Mouse (Mus musculus) liver, embryonic 13.5 days (tissue): Measurements from ENCODE around the gene Tsr3. TPM values are rescaled to one million over a fixed set of nuclear protein-coding genes. Genes with fewer than 3 reads are reported as not detected.
A peak's percentile ranks its signal among the peaks of the same experiment; 100 is the strongest.

Experiments used
- ATAC-seq: fragments of 200-750 bp; cut with Nextera tagmentation; 2 replicates; pipeline ENCODE4 v1.8.0; 2017; ENCODE audit warnings: low read depth, mild to moderate bottlenecking, moderate number of reproducible peaks, moderate library complexity
- DNase-seq: peaks from one replicate; pipeline ENCODE4 v3.0.0; 2022
- H3K27ac ChIP-seq: fragments of 300-500 bp; sonication (generic); 2 replicates; pipeline ENCODE4 v1.5.1; 2015; ENCODE audit warnings: moderate library complexity, mild to moderate bottlenecking, inconsistent platforms
- H3K27me3 ChIP-seq: fragments of 300-500 bp; sonication (generic); 2 replicates; pipeline ENCODE4 v1.6.1; 2015; ENCODE audit warnings: mild to moderate bottlenecking, inconsistent platforms
- H3K36me3 ChIP-seq: fragments of 300-500 bp; sonication (generic); 2 replicates; pipeline ENCODE4 v1.6.1; 2015; ENCODE audit warnings: mild to moderate bottlenecking, inconsistent platforms
- H3K4me1 ChIP-seq: fragments of 300-500 bp; sonication (generic); replicated peaks from 2 replicates; pipeline ENCODE4 v1.6.1; 2015; ENCODE audit warnings: inconsistent platforms
- H3K4me2 ChIP-seq: fragments of 300-500 bp; sonication (generic); 2 replicates; pipeline ENCODE4 v1.6.1; 2015; ENCODE audit warnings: inconsistent platforms, mild to moderate bottlenecking, moderate library complexity
- H3K4me3 ChIP-seq: fragments of 300-500 bp; sonication (generic); replicated peaks from 2 replicates; pipeline ENCODE4 v1.5.1; 2015; ENCODE audit warnings: mild to moderate bottlenecking, inconsistent platforms
- H3K9ac ChIP-seq: fragments of 300-500 bp; sonication (generic); 2 replicates; pipeline ENCODE4 v1.6.1; 2015; ENCODE audit warnings: mild to moderate bottlenecking, inconsistent platforms
- H3K9me3 ChIP-seq: fragments of 300-500 bp; sonication (generic); replicated peaks from 2 replicates; pipeline ENCODE4 v1.6.1; 2016; ENCODE audit warnings: inconsistent platforms
- WGBS: fragments of 180-500 bp; shearing (Covaris S2); methylation state at CpG from one replicate; pipeline ENCODE4 v1.1.7; 2015; ENCODE audit not compliant: insufficient replicate concordance; 5-methylcytosine and 5-hydroxymethylcytosine counted together
- polyA plus RNA-seq: library from polyadenylated mRNA; unstranded; fragments of >200 nt; fragmentation: Nextera tagmentation; extraction: Ambion mirVana; gene quantifications from 2 replicates; pipeline ENCODE4 v1.2.1, GENCODE M21; 2015

The Tsr3 gene
- polyA plus RNA-seq, 1 experiment from 2014 or later, result 24.2 TPM

DNA sequence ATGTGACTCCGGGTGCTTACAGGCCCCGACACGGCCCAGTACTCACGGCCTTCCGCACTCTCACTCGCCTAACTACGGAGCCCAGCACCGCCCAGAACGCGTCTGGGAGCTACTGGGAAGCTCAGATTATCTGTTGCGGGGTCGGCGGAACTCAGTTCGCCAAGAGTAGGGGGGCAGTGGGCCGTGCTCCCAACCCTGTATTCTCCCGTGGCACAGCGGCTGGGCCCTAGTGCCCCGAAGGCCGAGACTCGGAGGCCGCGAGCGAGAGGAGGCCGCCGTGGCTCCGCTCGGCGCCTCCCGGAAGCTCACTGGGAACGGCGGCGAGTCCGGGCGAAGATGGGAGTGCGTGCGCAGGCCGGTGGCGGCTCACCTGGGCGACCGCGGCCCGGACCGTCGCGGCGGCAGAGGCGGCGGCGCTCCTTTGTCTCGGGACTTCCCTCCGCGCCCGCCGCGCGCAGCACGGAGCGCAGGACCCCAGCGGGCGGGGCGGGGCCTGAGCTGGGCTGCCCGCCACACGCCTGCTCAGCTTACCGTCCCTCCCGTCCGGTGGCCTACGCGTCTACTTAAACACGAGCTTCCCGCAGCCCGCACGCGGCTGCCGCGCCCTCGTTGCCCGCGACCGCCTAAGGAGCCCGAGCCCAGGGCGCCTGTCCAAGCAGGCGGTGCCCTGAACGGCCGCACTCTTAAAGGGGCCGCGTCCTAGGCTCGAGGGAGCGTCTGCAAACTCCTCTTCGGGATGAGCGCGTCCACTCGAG, 33.2 kb downstream of the Tsr3 start:
- peak; percentile 84 for DNase-seq
- Histone ChIP-seq H3K9me3 (no peaks in the 10 kb centered on the region), H3K4me1 (peaks cover 47% of the 10 kb centered on the region), H3K9ac (peak overlapping the region; percentile 99), H3K27me3 (no peaks in the 10 kb centered on the region), H3K36me3 (peaks cover 38% of the 10 kb centered on the region), H3K4me2 (peak overlapping the region; percentile 95), H3K27ac (peak overlapping the region; percentile 94), H3K4me3 (peak overlapping the region; percentile 100)
- peak; percentile 83 for ATAC-seq
- WGBS, result under 1% methylated on average over 85 of the region's 92 CpGs

DNA sequence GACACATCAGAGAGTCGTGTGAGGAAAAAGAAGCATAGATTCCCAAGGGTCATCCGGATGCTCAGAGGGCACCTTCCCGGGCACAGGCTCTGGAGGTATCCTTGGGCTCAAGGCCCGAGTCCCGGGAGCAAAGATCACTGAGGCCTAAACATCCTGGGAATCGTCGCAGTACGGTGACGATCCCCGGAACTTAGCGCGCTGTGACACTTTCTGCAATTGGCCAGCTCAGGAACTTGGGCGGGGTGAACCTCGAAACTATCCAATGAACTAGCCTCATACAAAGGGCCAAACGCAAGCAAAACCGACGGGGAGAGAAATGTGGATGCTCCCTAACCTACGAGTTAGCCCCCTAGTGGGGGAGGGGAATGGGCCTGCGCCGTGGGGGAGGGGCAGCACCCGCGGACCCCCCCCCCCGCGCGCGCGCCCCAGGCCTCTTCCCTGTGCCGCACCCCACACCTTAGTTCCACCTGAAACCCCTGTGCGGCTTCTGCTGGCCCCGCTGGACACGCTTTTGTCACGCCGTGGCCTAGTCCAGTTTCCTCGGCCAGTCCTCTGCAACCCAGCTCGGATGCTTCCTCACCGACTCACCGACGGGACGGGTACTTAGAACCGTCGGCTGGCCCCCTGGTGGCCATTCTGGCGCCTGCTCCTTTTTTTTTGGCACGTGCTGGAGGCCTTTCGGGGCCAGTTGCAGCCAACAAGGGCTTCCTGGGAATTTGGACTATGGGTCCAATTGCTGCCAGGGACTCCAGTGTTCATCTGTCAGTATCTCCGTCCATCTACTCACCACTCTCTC, 33.9 kb downstream of the Tsr3 start:
- under 1% methylated on average over 45 of the region's 45 CpGs for WGBS
- peak; percentile 80 for ATAC-seq
- H3K9me3 ChIP-seq, result no peaks in the 10 kb centered on the region

DNA sequence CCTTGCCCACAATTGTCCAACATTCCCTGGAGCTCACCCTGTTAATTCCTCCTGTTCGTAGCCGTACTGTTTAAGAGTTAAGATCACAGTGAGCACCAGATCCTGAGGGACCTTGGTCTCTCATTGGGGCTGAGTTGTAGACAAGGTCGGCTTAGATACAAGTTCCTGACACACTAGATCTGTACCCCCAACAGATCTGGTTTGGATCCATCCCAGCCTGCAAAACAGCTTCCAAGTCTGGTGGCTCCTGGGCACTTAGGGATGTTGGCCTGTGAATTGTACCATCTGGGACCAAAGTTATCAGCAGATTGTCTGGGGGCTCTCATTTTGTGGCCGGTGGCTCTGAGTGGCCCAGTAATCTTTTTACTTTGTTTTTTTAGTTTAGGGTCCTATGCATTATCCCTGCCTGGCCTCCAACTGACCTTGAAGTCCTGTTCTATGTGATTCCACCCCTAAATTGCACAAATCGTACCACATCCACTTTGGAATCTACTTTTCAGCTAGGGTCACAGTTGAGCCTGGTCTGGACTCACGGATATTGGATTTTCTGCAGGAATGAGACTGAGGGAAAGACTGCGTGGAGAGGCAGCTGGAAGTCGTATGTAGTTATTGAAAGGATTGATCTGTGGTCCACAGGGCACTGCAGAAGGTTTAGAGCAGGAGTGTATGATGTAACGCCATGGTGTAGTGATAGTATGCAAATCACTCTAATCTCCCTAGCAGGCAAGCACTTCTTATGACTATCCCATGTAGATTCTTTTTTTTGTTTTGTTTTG, 34.8 kb downstream of the Tsr3 start, which contains the start of gene Ube2i:
Gene Ube2i, minus strand, starts transcription at position 52 of the 776 bp plus-strand sequence.
- Histone ChIP-seq H3K36me3 (peaks cover 22% of the 10 kb centered on the region), H3K9ac (peak within 1 kb of the TSS; percentile 99), H3K27me3 (peaks cover 10% of the 10 kb centered on the region; the same call in 1 of the 2 replicates), H3K9me3 (no peaks in the 10 kb centered on the region), H3K4me2 (peak within 1 kb of the TSS; percentile 95), H3K27ac (peak within 1 kb of the TSS; percentile 94), H3K4me1 (peaks cover 41% of the 10 kb centered on the region), H3K4me3 (peak within 1 kb of the TSS; percentile 100)
- DNase-seq (no peak), ATAC-seq (no peak)
- WGBS, result 64% methylated on average over 9 of the region's 9 CpGs

More for the DNA sequence above, 33.9 kb downstream of the Tsr3 start:
- Histone ChIP-seq H3K4me3 (peak overlapping the region; percentile 100), H3K27ac (peak overlapping the region; percentile 94), H3K36me3 (peaks cover 30% of the 10 kb centered on the region), H3K4me1 (peaks cover 47% of the 10 kb centered on the region), H3K4me2 (peak overlapping the region; percentile 95), H3K9ac (peak overlapping the region; percentile 99), H3K27me3 (peaks cover 5% of the 10 kb centered on the region; the same call in 1 of the 2 replicates)
- peak; percentile 92 for DNase-seq

DNA sequence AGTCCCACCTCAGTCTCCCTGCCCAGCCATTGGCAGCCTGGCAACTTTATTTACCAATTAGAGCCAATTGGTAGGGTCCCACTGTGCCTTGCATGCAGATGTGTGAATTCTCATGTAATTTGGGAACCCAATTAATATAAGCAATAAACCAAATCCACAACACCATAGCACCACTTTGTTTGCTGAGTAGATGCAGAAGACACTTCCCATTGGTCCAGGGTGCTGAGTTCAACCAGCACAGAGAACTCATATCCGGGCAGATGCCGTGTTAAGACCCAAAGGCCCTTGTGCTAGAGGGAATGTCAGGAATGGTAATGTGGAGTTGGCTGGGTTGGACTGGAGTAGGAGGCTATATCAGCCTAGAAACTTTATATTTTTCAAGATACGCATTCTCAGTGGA, 35.9 kb downstream of the Tsr3 start:
- peaks cover 11% of the 10 kb centered on the region for H3K36me3 ChIP-seq
- H3K27me3 ChIP-seq, result peaks cover 10% of the 10 kb centered on the region; the same call in 1 of the 2 replicates
- 89% methylated on average over 3 of the region's 3 CpGs for WGBS
- no peak overlapping the region for H3K9ac ChIP-seq
- no peak overlapping the region for H3K4me3 ChIP-seq
- DNase-seq (no peak), ATAC-seq (no peak)
- no peak overlapping the region for H3K4me2 ChIP-seq
- no peaks in the 10 kb centered on the region for H3K9me3 ChIP-seq
- H3K4me1 ChIP-seq, result peaks cover 30% of the 10 kb centered on the region
- no peak overlapping the region for H3K27ac ChIP-seq

DNA sequence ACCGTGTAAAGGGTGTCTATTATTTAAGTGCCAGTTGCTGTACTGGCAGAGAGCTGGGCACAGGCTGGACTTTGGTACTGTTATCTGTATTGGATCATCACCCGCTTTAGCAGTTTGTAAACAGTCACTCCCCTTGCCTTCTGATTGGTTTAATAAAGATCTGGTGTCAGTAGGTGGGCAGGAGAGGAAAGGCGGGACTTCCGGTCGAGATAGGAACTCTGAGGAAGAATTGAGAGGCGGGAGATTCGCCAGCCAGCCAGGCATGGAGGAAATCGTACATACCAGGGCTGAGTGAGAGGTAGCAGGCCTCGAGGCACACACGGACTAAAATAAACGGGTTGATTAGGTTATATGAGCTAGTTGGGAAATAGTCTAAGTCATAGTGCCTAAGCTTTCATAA, 42.2 kb downstream of the Tsr3 start:
- Histone ChIP-seq H3K27me3 (peaks cover 10% of the 10 kb centered on the region; the same call in 1 of the 2 replicates), H3K27ac (0 out of 2 replicates have a peak overlapping the region, but pooled peaks have one; percentile 16), H3K9ac (peak overlapping the region; percentile 30; the same call in 1 of the 2 replicates), H3K4me1 (peaks cover 11% of the 10 kb centered on the region), H3K4me2 (peak overlapping the region; percentile 47), H3K4me3 (peak overlapping the region; percentile 13; the same call in 1 of the 2 replicates), H3K36me3 (no peaks in the 10 kb centered on the region), H3K9me3 (no peaks in the 10 kb centered on the region)
- DNase-seq (peak; percentile 63), ATAC-seq (peak; percentile 84)
- 18% methylated on average over 11 of the region's 11 CpGs for WGBS

DNA sequence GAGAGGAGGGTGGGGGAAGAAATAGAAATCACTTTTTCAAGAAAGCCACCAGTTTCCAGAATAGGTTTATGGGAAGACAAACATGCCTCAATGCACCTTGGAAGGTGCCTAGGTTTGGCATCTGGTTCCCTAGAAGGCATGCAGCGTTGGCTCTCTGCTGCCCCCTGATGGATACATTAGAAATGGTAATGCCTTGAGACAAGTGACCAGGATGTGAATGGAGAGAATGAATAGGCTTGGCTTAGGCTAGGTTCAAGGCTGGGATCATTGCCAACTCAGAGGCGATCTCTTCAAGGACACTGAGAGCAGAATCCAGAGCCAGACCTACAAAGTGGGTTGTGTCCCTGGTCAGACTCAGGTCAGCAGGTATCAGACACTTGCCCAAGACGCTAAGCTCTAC, 45.1 kb downstream of the Tsr3 start:
- no peaks in the 10 kb centered on the region for H3K27me3 ChIP-seq
- H3K9ac ChIP-seq, result no peak overlapping the region
- H3K4me2 ChIP-seq, result no peak overlapping the region
- no peak overlapping the region for H3K27ac ChIP-seq
- H3K4me3 ChIP-seq, result no peak overlapping the region
- peaks cover 11% of the 10 kb centered on the region for H3K4me1 ChIP-seq
- WGBS, result 29% methylated on average over 3 of the region's 3 CpGs
- ATAC-seq (peak; percentile 54; the same call in 1 of the 2 replicates), DNase-seq (peak; percentile 63)
- no peaks in the 10 kb centered on the region for H3K9me3 ChIP-seq
- H3K36me3 ChIP-seq, result no peaks in the 10 kb centered on the region

DNA sequence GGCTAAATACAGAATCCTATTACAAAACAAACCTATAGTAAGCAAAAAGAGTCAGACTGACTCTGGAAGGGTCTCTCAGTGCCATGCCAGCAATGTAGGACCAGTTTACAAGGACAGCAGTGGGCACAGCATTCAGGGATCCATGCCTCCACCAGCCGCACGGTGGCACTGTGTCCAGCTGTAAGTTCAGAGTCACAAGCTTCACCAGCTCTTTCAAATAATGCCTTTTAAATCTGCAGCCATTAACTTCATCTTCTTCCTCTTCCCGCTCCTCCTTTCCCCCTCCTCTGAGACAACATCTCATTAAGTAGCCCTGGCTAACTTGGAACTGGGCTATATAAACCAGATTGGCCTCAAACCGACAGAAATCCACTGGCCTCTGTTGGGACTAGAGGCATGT, 48.9 kb downstream of the Tsr3 start:
- peaks cover 7% of the 10 kb centered on the region; the same call in 1 of the 2 replicates for H3K27me3 ChIP-seq
- 22% methylated on average over 4 of the region's 4 CpGs for WGBS
- peaks cover 2% of the 10 kb centered on the region; the same call in 1 of the 2 replicates for H3K4me1 ChIP-seq
- no peaks in the 10 kb centered on the region for H3K9me3 ChIP-seq
- no peak overlapping the region for H3K4me2 ChIP-seq
- no peaks in the 10 kb centered on the region for H3K36me3 ChIP-seq
- ATAC-seq (no peak), DNase-seq (peak; percentile 22)
- H3K4me3 ChIP-seq, result no peak overlapping the region
- H3K27ac ChIP-seq, result no peak overlapping the region
- no peak overlapping the region for H3K9ac ChIP-seq

DNA sequence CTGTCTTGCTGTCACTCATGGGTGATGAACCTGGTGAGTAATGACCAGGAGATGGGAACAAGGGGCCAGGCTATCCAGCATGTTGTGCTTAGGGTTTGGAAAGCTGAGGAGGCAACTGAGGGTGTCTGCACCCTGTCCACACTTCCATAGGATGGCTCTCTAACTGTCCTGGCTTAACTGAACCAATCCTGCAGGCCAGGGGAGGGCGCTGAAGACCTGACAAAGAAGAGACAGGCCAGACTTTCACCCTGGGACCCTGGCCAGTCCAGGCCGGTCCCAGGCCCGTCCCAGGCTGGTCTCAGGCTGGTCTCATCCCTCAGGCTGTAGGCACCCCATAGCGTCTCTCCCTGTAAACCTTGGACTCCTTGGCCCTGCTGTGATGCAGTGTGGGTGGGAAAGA, 50.4 kb downstream of the Tsr3 start:
- Histone ChIP-seq H3K36me3 (no peaks in the 10 kb centered on the region), H3K9ac (no peak overlapping the region), H3K9me3 (no peaks in the 10 kb centered on the region), H3K27me3 (peaks cover 7% of the 10 kb centered on the region; the same call in 1 of the 2 replicates), H3K4me3 (no peak overlapping the region), H3K4me2 (no peak overlapping the region), H3K4me1 (peaks cover 3% of the 10 kb centered on the region; the same call in 1 of the 2 replicates), H3K27ac (no peak overlapping the region)
- ATAC-seq (peak; percentile 20; the same call in 1 of the 2 replicates), DNase-seq (no peak)
- 27% methylated on average over 4 of the region's 4 CpGs for WGBS
